Mouse (Mus musculus) cerebellum, adult 9-11 months (tissue): ENCODE data around the gene Art1.

ENCODE experiments used
- DNase-seq: peaks from one replicate; pipeline ENCODE4 v3.0.0; 2022

The Art1 gene

GRCm38 (mm10) chr7:102101487-102101886, at the start of gene Art1:
Art1 (plus strand) TSS chr7:102101743.
- no peak for DNase-seq

- DNase-seq: no peak
These were observed 40.2 kb upstream of the Art1 start for GRCm38 (mm10) chr7:102061353-102061752.

GRCm38 (mm10) chr7:102062203-102062602, 39.3 kb upstream of the Art1 start:
- DNase-seq: no peak

- no peak for DNase-seq
These were observed 37.7 kb upstream of the Art1 start for GRCm38 (mm10) chr7:102063891-102064290.

- DNase-seq: no peak
These were observed 36.9 kb upstream of the Art1 start for GRCm38 (mm10) chr7:102064655-102065045.

GRCm38 (mm10) chr7:102065046-102065891, 36.3 kb upstream of the Art1 start, which contains the start of the genes Rnf121, Xndc1 and Xntrpc:
Rnf121 (minus strand) TSS chr7:102065469.
Xndc1 (plus strand) TSS chr7:102065511.
Xntrpc (plus strand) TSS chr7:102065713.
- DNase-seq: peak; percentile 93

GRCm38 (mm10) chr7:102066363-102066762, 35.2 kb upstream of the Art1 start:
- no peak for DNase-seq

GRCm38 (mm10) chr7:102076714-102077296, 24.7 kb upstream of the Art1 start:
- DNase-seq: no peak

GRCm38 (mm10) chr7:102078517-102078916, 23.0 kb upstream of the Art1 start:
- no peak for DNase-seq

GRCm38 (mm10) chr7:102080311-102080710, 21.2 kb upstream of the Art1 start:
- no peak for DNase-seq

GRCm38 (mm10) chr7:102081784-102082183, 19.8 kb upstream of the Art1 start:
- no peak for DNase-seq

- DNase-seq: no peak
These were observed 18.7 kb upstream of the Art1 start, which contains the start of gene Trpc2 for GRCm38 (mm10) chr7:102082816-102083215. Trpc2 (plus strand) TSS chr7:102083116.

- DNase-seq: no peak
These were observed 17.4 kb upstream of the Art1 start for GRCm38 (mm10) chr7:102084041-102084696.

- peak; percentile 58 for DNase-seq
These were observed 14.2 kb upstream of the Art1 start for GRCm38 (mm10) chr7:102087336-102087735.

- no peak for DNase-seq
These were observed 1.5 kb upstream of the Art1 start for GRCm38 (mm10) chr7:102099760-102100661.

- no peak for DNase-seq
These were observed 675 bp upstream of the Art1 start for GRCm38 (mm10) chr7:102100868-102101267.

GRCm38 (mm10) chr7:102102241-102102640, 698 bp downstream of the Art1 start:
- DNase-seq: no peak

- DNase-seq: no peak
These were observed 1.2 kb downstream of the Art1 start for GRCm38 (mm10) chr7:102102696-102103095.

- DNase-seq: no peak
These were observed 2.0 kb downstream of the Art1 start for GRCm38 (mm10) chr7:102103555-102103954.

GRCm38 (mm10) chr7:102104126-102104525, 2.6 kb downstream of the Art1 start:
- DNase-seq: peak; percentile 70

- no peak for DNase-seq
These were observed 5.2 kb downstream of the Art1 start for GRCm38 (mm10) chr7:102106700-102107141.

GRCm38 (mm10) chr7:102108206-102108605, 6.7 kb downstream of the Art1 start:
- DNase-seq: no peak
